ENCODE assay signal across 14 mouse cellular contexts in the genomic region with DNA sequence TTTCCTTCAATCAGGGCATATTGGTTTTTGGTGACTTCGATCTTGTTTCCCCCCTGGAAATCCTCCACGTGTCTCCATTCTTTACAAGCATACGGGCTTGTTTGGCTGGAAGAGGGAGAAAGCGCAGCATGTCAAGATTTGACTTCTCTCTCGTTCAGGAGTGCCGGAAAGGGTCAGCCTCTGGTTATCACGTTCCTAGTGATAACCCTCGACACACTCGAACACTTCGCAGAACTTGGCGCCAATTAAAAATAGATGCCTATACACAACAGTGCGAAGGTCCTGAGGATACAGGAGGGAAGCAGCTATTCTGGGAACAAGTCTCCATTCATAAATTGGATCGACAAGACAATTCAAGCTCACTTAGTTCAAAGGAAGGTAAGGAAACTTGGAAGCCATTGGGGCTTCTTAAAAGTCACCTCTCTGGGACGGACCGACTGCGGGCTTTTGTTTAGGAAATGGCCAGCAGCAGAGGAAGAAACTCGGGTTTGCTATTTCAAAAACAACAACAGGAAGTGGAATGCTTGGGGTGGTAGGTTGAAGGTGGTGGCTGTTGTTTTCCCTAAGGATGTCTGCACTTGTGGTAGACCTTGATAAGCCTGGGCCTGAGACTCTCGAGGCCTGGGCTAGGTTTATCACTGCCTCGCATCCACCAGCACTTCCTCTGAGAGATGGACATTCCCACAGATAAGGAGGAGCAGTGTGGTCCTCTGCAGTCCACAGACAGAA. TPM values are rescaled to one million over a fixed set of nuclear protein-coding genes. Genes with fewer than 3 reads are reported as not detected.
A peak's percentile ranks its signal among the peaks of the same experiment; 100 is the strongest.
DNase-seq lines count a peak whose midpoint lies in the region; ATAC-seq and TF ChIP-seq lines count a peak whose summit lies in the region.
"Had no signal": no experiment of that assay in that cellular context is flagged by ENCODE, and none has a peak within 500 bp of the region (broad histone marks: within the 10 kb centered on the region; RNA-seq: fewer than 3 reads in every experiment).

No protein-coding gene starts in this region.

- H3K36me3 ChIP-seq in midbrain, postnatal 0 days (ENCODE audit: insufficient read depth, low read length) = no peaks in the 10 kb centered on the region
- H3K36me3 ChIP-seq: embryonic facial prominence, embryonic 13.5 days; intestine, embryonic 15.5 days; midbrain, embryonic 15.5 days had no signal

- H3K4me1 ChIP-seq in midbrain, postnatal 0 days (ENCODE audit: insufficient read depth, low read length) = no peaks in the 10 kb centered on the region
- H3K4me1 ChIP-seq: embryonic facial prominence, embryonic 13.5 days; intestine, embryonic 15.5 days; midbrain, embryonic 15.5 days had no signal

- 90% methylated on average over 19 of the region's 19 CpGs for WGBS in midbrain, postnatal 0 days

- peak; percentile 85 for ATAC-seq in erythroid progenitor cell, adult 5-6 weeks (replicated peaks; ENCODE audit: low FRiP score, poor library complexity, severe bottlenecking)
- no peak for ATAC-seq in midbrain, postnatal 0 days (ENCODE audit: low FRiP score)
- ATAC-seq: intestine, embryonic 15.5 days; midbrain, embryonic 15.5 days; Patski had no signal

- H3K27me3 ChIP-seq in midbrain, postnatal 0 days (ENCODE audit: insufficient read depth, low read length) = no peaks in the 10 kb centered on the region
- H3K27me3 ChIP-seq: embryonic facial prominence, embryonic 13.5 days; intestine, embryonic 15.5 days; midbrain, embryonic 15.5 days; Patski had no signal

- no peak for TF ChIP-seq CTCF in midbrain, postnatal 0 days (IDR thresholded peaks at IDR 0.05)

- no peaks in the 10 kb centered on the region for H3K9me3 ChIP-seq in midbrain, postnatal 0 days (ENCODE audit: low read length)
- H3K9me3 ChIP-seq: embryonic facial prominence, embryonic 13.5 days; intestine, embryonic 15.5 days; midbrain, embryonic 15.5 days had no signal

- H3K27ac ChIP-seq in midbrain, postnatal 0 days (ENCODE audit: low read depth, low read length) = no peak overlapping the region
- H3K27ac ChIP-seq: embryonic facial prominence, embryonic 13.5 days; intestine, embryonic 15.5 days; midbrain, embryonic 15.5 days had no signal

- DNase-seq in adrenal gland, postnatal 14 days = peak; percentile 34
- no peak for DNase-seq in adrenal gland, adult 18-20 months (ENCODE audit: low spot score in 2 of 2)
- DNase-seq in kidney, postnatal 25 days = peak; percentile 24 to 68
- DNase-seq in lung, postnatal 14 days = peak; percentile 20
- DNase-seq in cerebellum, adult 11-12 months = no peak
- no peak for DNase-seq in midbrain, postnatal 0 days (ENCODE audit: low spot score)
- no peak for DNase-seq in layer of hippocampus, postnatal 25 days (ENCODE audit: extremely low spot score in 1 of 2, low spot score in 1 of 2)
- DNase-seq: gastrocnemius, postnatal 14 days; left cerebral cortex, postnatal 4 days had no signal

- no peak overlapping the region for H3K9ac ChIP-seq in midbrain, postnatal 0 days (replicated peaks; ENCODE audit: low read length, poor library complexity, severe bottlenecking)
- H3K9ac ChIP-seq: embryonic facial prominence, embryonic 13.5 days; intestine, embryonic 15.5 days; midbrain, embryonic 15.5 days had no signal

- H3K4me2 ChIP-seq in midbrain, postnatal 0 days (ENCODE audit: low read depth, low read length, poor library complexity, severe bottlenecking) = no peak overlapping the region
- H3K4me2 ChIP-seq: embryonic facial prominence, embryonic 13.5 days; intestine, embryonic 15.5 days; midbrain, embryonic 15.5 days had no signal

- no peak overlapping the region for H3K4me3 ChIP-seq in midbrain, postnatal 0 days (ENCODE audit: low read depth, low read length)
- H3K4me3 ChIP-seq: embryonic facial prominence, embryonic 13.5 days; intestine, embryonic 15.5 days; midbrain, embryonic 15.5 days had no signal

RNA-seq across cellular contexts. Expression of a gene that starts 16.4 kb away (rescaled TPM):
- 97.6 and 106 TPM in 2 replicates for total RNA-seq in adrenal gland, postnatal 14 days (2021)
- 10 to 100 TPM; 66.7 to 67.5 TPM for total RNA-seq in adrenal gland, adult 18-20 months (2021)
- not detected in 2 replicates for total RNA-seq in erythroid progenitor cell, adult 5-6 weeks (2015; ENCODE audit: low replicate concordance)
- 0.08 and 0.26 TPM in 2 replicates for total RNA-seq in erythroid progenitor cell, adult 5-6 weeks (2017; ENCODE audit: low replicate concordance)
- 19.1 and 24.7 TPM in 2 replicates for total RNA-seq in midbrain, postnatal 0 days (2014; rRNA removed)
- polyA plus RNA-seq in midbrain, postnatal 0 days (2015; fragmentation: Nextera tagmentation; extraction: Ambion mirVana) = 11.6 and 12.5 TPM in 2 replicates
- total RNA-seq in layer of hippocampus, postnatal 25 days (2021) = 10 to 100 TPM in 1 of 2 experiments, 1 to 10 TPM in 1; 8.0 to 11.7 TPM
- polyA plus RNA-seq: Patski had no signal

Comparison
In these comparisons a context has a peak if more than half of its experiments do, and no peak if none do; other contexts are left out.
1. DNase-seq: peak in adrenal gland, postnatal 14 days (single experiment), kidney, postnatal 25 days (2 of 2) and lung, postnatal 14 days (single experiment); none in adrenal gland, adult 18-20 months (0 of 2), cerebellum, adult 11-12 months (single experiment), midbrain, postnatal 0 days (single experiment) and layer of hippocampus, postnatal 25 days (0 of 2).
2. RNA of a gene that starts 16.4 kb away (total RNA-seq): 97.6 to 106 TPM in adrenal gland, postnatal 14 days, 66.7 to 67.5 TPM in adrenal gland, adult 18-20 months, 19.1 to 24.7 TPM in midbrain, postnatal 0 days and 8.0 to 11.7 TPM in layer of hippocampus, postnatal 25 days; 0.08 to 0.26 TPM in erythroid progenitor cell, adult 5-6 weeks; every median in the first group is over 4 times any median in the second.